Mouse (Mus musculus) adrenal gland (tissue): Measurements from ENCODE around the gene Rfx5.

Experiments used
- intact Hi-C: fragments of 180-260 bp; cut with DNase I; formaldehyde crosslinking; loops from one replicate; pipeline ENCODE4 v1.15.1; 2025
- microRNA-seq, 2 experiments: library from miRNA; unstranded; fragments of <30 nt; microRNA quantifications; one replicate each; pipeline ENCODE4; 2019

Gene Rfx5

DNA sequence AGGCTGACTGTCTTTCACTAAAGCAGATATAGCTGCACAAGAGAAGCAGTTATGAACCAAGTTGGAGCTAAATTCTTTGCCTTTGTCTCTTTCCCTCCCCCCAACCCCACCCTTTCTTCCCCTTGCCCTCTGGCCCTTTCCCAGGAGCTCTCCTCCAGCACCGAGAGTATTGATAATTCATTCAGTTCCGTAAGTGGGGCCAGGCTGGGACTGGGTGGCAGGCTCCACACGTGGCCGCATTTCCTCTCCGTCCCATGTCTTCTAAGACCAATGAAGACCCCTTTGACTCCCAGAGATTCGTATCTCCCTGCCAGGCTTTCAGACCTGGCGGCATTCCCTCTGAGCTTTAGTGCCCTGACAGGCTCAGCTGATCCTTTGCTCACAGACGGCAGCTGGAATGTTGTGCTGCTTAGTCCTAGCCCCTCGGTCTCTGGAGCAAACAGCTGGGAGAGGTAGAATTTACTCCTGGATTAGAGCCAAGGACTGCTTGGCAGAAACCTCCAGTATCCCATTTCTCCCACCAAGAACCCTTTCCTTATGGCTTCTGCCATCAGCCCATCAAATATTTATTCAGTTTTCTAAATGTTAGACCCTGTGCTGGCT is 35.4 kb downstream of the Rfx5 start:
- intact Hi-C loops: no loop called here

DNA sequence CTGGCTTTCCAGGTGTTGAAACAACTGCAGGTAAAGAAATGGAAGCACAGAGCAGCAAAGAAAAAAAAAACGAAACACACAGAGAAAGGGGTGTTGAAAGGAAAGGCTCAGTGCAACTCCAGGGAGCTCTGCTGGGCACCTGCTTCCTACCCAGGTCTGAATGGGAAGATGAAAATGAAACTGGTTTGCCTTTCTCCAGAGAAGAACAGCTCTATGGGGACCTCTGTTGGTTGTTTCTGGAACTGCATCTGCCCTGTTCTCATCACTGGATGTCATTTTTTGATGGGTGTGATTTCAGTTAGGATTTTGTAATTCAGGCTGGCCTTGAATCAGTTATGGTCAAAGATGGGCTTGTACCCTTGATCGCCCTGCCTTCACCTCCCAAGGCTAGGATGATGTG is 43.1 kb downstream of the Rfx5 start:
- intact Hi-C loops: no loop called here

DNA sequence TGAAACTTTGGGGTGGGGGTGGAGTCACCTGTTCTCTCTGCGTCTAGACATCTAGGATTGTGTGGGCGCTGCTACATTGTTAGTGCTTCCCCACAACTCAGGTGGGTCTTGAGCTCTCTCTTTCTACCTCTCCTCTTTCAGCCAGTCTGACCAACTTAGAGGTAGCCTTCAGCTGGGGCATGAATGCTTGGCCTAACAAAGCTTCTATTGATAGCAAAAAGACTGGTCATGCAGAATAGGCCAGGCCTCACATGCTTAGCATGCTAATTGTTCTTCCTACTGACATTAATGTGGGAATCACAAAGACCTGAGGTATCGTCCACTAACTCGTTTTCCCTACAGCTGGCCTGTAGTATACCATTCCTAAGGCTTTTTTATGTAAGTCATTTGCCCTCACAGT is 48.7 kb downstream of the Rfx5 start:
- intact Hi-C loops: no loop called here

GRCm38 (mm10) chr3:95003273-95003672 is 49.4 kb downstream of the Rfx5 start:
- intact Hi-C loops: no loop called here

DNA sequence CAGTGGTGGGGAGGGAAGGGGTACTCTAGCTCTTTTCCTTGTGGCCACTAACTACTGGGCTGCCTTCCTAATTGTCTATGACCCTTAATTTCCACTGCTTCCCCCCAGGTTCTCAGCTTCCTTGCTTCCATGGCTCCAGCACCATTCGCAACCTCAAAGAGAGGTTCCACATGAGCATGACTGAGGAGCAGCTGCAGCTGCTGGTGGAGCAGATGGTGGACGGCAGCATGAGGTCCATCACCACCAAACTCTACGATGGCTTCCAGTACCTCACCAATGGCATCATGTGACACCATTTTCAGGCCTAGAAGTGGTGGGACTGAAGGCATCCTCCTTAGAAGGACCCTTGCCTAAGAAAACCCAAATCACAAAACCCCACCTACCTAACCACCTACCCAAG is 51.8 kb downstream of the Rfx5 start:
- intact Hi-C loops: no loop called here

- intact Hi-C loops: no loop called here
Observed at GRCm38 (mm10) chr3:95007706-95008105, 53.8 kb downstream of the Rfx5 start.

DNA sequence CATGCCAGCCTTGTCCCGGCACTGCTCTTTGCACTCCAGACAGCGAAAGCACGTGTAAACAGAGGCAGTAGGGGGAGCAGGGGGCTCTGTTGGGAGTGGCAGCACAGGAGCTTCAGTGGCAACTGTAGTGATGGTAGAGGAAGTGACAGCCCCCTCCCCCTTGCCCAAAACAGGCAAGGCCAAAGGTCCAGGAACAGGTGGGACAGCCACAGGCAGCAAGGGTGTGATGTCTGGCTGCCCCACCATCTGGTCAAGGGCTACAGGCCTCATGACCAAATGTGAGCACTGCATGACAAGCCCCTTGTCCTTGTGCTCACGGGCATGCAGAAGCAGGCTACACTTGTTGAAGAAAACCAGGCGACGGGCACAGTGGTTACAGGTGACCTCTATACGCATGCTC is 56.5 kb downstream of the Rfx5 start:
- intact Hi-C loops: no loop called here

Small RNA genes within 50 kb of the gene (microRNA-seq; reads per million reads assigned to microRNA genes)
- 2.3 to 2.5 reads per million in 2 experiments for gene Mir7013
